Mouse (Mus musculus) intestine, postnatal 0 days (tissue): ENCODE results near the gene Fam129b. TPM values are rescaled to one million over a fixed set of nuclear protein-coding genes. Genes with fewer than 3 reads are reported as not detected.

Experiments
- ATAC-seq: fragments of 200-750 bp; cut with Nextera tagmentation; 2 replicates; pipeline ENCODE4 v1.8.0; 2017; ENCODE audit warnings: mild to moderate bottlenecking, moderate TSS enrichment, moderate library complexity
- H3K27ac ChIP-seq: fragments of 300-500 bp; sonication (generic); 2 replicates; pipeline ENCODE4 v1.5.1; 2014; ENCODE audit warnings: mild to moderate bottlenecking, low read depth, low read length, moderate library complexity
- H3K27me3 ChIP-seq: fragments of 300-500 bp; sonication (generic); replicated peaks from 2 replicates; pipeline ENCODE4 v1.6.1; 2014; ENCODE audit warnings: low read length, mixed read lengths; ENCODE audit not compliant: control insufficient read depth, insufficient read depth
- H3K36me3 ChIP-seq: fragments of 300-500 bp; sonication (generic); 2 replicates; pipeline ENCODE4 v1.6.1; 2014; ENCODE audit warnings: mild to moderate bottlenecking, moderate library complexity; ENCODE audit not compliant: control insufficient read depth, insufficient read depth
- H3K4me1 ChIP-seq: fragments of 300-500 bp; sonication (generic); replicated peaks from 2 replicates; pipeline ENCODE4 v1.6.1; 2014; ENCODE audit warnings: antibody characterized with exemption, low read length, mixed read lengths; ENCODE audit not compliant: control insufficient read depth, insufficient read depth
- H3K4me2 ChIP-seq: fragments of 300-500 bp; sonication (generic); replicated peaks from 2 replicates; pipeline ENCODE4 v1.6.1; 2014; ENCODE audit warnings: low read depth, mild to moderate bottlenecking, moderate library complexity
- H3K4me3 ChIP-seq: fragments of 300-500 bp; sonication (generic); 2 replicates; pipeline ENCODE4 v1.5.1; 2014; ENCODE audit warnings: low read depth, low read length
- H3K9ac ChIP-seq: fragments of 300-500 bp; sonication (generic); 2 replicates; pipeline ENCODE4 v1.6.1; 2014; ENCODE audit warnings: mild to moderate bottlenecking, low read depth, low read length
- H3K9me3 ChIP-seq: fragments of 300-500 bp; sonication (generic); 2 replicates; pipeline ENCODE4 v1.6.1; 2016; ENCODE audit warnings: mixed run types; ENCODE audit not compliant: control insufficient read depth
- CTCF ChIP-seq: sonication (generic); IDR thresholded peaks from 2 replicates; pipeline ENCODE4 v1.5.1; 2016; ENCODE audit warnings: low read depth, mild to moderate bottlenecking, control low read depth, antibody characterized with exemption, moderate library complexity
- WGBS: fragments of 180-500 bp; shearing (Covaris S2); extraction: QIAGEN DNeasy Blood & Tissue Kit; methylation state at CpG from one replicate; pipeline ENCODE4 v1.1.7; 2014; 5-methylcytosine and 5-hydroxymethylcytosine counted together
- polyA plus RNA-seq: library from polyadenylated mRNA; unstranded; fragments of >200 nt; fragmentation: Nextera tagmentation; extraction: Ambion mirVana; gene quantifications from 2 replicates; pipeline ENCODE4 v1.2.1, GENCODE M21; 2015

Fam129b gene
- polyA plus RNA-seq, 1 experiment from 2014 or later = 15.3 TPM

DNA sequence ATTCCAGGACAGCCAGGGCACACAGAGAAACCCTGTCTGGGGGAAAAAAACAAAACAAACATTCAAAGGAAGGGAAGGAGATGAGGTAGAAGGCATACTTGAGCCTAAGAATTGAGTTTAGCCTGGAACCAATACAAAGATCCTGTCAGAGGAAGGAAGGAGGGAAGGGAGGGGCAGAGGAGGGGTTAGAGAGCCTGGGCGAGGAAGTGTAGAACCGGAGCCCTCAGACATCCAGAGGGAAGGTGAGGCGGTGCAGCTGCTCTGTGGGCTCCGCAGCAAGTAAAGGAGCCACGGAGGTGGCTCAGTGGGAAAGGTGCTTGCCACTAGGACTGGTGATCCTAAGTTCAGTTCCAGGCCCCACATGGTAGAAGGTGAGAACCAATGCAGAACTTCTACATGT, 34.8 kb upstream of the Fam129b start:
- no peak for TF ChIP-seq CTCF
- WGBS = 46% methylated on average over 5 of the region's 5 CpGs
- Histone ChIP-seq H3K36me3 (no peaks in the 10 kb centered on the region), H3K9ac (no peak overlapping the region), H3K4me2 (no peak overlapping the region), H3K27me3 (no peaks in the 10 kb centered on the region), H3K4me3 (no peak overlapping the region), H3K27ac (no peak overlapping the region), H3K9me3 (no peaks in the 10 kb centered on the region), H3K4me1 (no peaks in the 10 kb centered on the region)
- no peak for ATAC-seq

DNA sequence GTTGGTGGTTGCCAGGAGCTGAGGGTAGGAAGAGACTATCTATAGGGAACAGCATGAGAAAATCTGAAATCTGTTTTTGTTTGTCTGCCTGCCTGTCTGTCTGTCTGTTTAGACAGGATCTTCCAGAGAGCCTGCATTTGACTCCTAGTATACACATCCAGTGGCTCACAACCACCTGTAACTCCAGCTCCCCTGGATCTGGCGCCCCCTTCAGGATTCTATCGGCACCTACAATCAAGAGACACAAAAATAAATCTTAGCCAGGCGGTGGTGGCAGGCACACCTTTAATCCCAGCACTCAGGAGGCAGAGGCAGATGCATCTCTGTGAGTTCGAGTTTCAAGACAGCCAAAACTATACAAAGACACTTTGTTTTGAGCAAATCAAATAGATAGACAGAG, 33.4 kb upstream of the Fam129b start:
- H3K36me3 ChIP-seq = no peaks in the 10 kb centered on the region
- H3K9ac ChIP-seq = no peak overlapping the region
- H3K4me2 ChIP-seq = no peak overlapping the region
- no peak for ATAC-seq
- H3K9me3 ChIP-seq = no peaks in the 10 kb centered on the region
- no peak overlapping the region for H3K4me3 ChIP-seq
- H3K27ac ChIP-seq = no peak overlapping the region
- peak; percentile 65 for TF ChIP-seq CTCF
- H3K4me1 ChIP-seq = peaks cover 4% of the 10 kb centered on the region; the same call in 1 of the 2 replicates
- H3K27me3 ChIP-seq = no peaks in the 10 kb centered on the region
- 42% methylated on average over 4 of the region's 4 CpGs for WGBS

DNA sequence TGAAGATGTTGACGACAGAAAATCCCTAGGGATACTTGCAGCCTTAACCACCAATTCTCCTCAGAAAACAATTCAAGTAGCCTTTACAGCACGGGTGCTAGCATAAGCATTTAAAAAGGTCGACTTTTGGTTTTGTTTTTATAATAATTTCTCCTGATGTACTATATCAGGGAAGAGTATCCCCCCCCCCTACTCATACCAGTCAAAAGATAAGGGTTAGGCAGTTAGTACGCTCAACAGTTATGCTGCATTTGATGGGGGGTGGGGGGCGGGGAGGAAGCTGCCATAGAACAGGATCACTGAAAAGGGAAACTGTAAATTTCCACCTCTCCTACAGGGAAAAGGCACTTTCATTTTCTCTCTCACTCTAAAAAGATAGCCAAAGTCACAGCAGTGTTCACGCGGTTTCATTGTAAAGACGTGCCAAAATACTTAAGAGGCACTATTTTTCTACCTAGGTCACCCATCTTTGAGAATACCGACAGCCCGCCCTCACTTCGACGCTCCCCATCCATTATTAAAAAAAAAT, 30.3 kb upstream of the Fam129b start:
- peak overlapping the region; percentile 71 for H3K4me3 ChIP-seq
- no peak for ATAC-seq
- H3K36me3 ChIP-seq = no peaks in the 10 kb centered on the region
- peak overlapping the region; percentile 73; the same call in 1 of the 2 replicates for H3K27ac ChIP-seq
- no peaks in the 10 kb centered on the region for H3K9me3 ChIP-seq
- H3K27me3 ChIP-seq = no peaks in the 10 kb centered on the region
- H3K4me2 ChIP-seq = peak overlapping the region; percentile 93
- WGBS = 8% methylated on average over 12 of the region's 12 CpGs
- no peak for TF ChIP-seq CTCF
- peak overlapping the region; percentile 64 for H3K9ac ChIP-seq
- H3K4me1 ChIP-seq = peaks cover 5% of the 10 kb centered on the region; the same call in 1 of the 2 replicates

DNA sequence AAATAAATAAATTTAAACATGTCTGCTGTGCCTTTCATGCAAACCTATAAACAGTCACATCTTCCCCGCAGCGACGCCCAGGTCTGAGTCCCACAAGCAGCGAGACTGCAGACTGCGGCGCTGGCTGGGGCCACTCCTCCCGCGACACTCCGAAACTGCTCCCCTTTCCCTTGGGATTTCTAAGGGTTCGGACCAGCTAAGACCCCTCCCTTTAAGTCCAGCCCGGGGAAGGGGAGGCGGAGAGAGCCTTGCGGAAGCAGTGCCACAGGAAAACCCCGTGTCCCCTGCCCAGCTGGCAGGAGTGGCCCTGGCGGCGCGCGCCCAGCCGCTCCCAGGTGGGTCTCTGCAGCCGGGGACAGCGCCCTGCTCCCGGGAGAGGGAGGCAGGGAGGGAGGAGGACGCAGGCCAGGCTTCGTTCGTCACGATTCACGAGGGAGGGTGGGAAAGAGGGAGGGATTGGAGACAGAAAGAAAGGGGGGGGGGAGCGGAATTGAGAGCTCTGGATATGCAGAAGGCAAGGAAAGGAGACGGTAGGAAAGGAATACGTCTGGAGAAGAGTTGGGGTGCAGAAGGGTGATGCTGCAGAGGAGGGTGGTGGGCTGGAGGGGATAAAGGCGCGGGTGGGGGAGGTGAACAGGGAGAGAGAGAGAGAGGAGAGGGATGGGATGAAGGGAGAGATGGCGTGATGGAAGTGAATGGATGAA, 29.7 kb upstream of the Fam129b start:
- WGBS = 1% methylated on average over 33 of the region's 33 CpGs
- H3K4me3 ChIP-seq = peak overlapping the region; percentile 71

DNA sequence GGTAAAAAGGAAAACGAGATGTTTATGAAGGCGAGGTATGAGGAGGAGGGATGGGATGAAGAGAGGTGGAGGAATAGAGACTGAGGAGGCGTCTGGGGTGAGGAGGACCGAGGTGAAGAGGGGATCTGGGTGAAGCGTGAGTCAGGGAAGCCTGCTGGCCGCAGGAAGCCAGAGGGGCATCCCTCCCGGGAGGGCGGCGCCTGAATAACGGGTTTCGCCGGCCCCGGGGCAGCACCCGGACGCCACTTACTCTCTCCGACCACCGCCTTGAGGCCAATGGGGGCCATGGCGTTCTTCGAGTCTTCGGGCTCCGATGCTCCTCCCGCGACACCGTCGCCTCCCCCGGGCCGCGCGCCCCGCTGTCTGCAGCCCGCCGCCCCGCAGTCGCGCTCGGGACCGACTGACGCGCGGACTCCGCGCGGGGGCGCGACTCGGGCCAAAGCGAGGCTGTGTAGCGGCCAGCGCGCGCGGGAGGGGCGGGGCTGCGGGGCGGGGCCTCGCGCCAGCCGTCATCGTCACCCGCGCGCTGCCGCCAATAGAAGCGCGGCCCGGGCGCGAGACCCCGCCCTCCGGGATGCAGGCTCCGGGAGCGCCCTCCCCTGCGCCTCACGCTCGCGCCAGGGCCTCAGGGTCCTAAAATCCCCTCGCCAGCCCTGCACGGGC, 29.0 kb upstream of the Fam129b start, which contains the start of gene Stxbp1:
Stxbp1 (minus strand) TSS at position 441 of the 663 bp plus-strand sequence.
- no peaks in the 10 kb centered on the region for H3K9me3 ChIP-seq
- WGBS = under 1% methylated on average over 73 of the region's 78 CpGs

More for the DNA sequence above, 29.7 kb upstream of the Fam129b start:
- H3K27ac ChIP-seq = peak overlapping the region; percentile 73
- peak overlapping the region; percentile 93 for H3K4me2 ChIP-seq
- no peaks in the 10 kb centered on the region for H3K27me3 ChIP-seq
- H3K9me3 ChIP-seq = no peaks in the 10 kb centered on the region
- no peaks in the 10 kb centered on the region for H3K36me3 ChIP-seq
- peak; percentile 38 for ATAC-seq
- H3K4me1 ChIP-seq = peaks cover 5% of the 10 kb centered on the region; the same call in 1 of the 2 replicates
- H3K9ac ChIP-seq = peak overlapping the region; percentile 64
- TF ChIP-seq CTCF = 0 out of 2 replicates have a peak, but pooled peaks have one; percentile 5

DNA sequence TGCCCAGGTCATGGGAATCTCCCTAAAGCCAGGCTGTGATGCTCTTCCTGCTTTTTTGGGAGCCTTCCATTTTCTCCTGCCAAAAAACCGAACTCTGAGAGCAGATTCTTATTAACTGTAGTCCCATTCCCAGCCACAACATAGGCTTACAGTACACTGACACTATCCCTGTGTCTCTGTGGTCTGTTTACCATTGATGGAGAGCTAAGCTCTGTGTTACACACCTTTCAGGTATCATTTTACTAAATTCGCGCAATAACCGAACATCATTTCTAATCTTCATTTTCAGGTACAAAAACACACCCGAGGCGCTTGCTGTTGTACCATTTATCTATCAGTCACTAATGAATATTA, 28.5 kb upstream of the Fam129b start:
- no peaks in the 10 kb centered on the region for H3K36me3 ChIP-seq
- WGBS = 48% methylated on average over 6 of the region's 6 CpGs
- TF ChIP-seq CTCF = no peak
- H3K4me3 ChIP-seq = peak overlapping the region; percentile 71
- H3K4me2 ChIP-seq = peak overlapping the region; percentile 93
- H3K9me3 ChIP-seq = no peaks in the 10 kb centered on the region
- H3K27me3 ChIP-seq = 0 out of 2 replicates have a peak, but pooled peaks cover 3% of the 10 kb centered on the region
- no peak overlapping the region for H3K9ac ChIP-seq
- H3K4me1 ChIP-seq = peaks cover 5% of the 10 kb centered on the region; the same call in 1 of the 2 replicates
- peak overlapping the region; percentile 21; the same call in 1 of the 2 replicates for H3K27ac ChIP-seq
- ATAC-seq = no peak

More for the DNA sequence above, 29.0 kb upstream of the Fam129b start, which contains the start of gene Stxbp1:
- peak within 1 kb of the TSS; percentile 71 for H3K4me3 ChIP-seq
- ATAC-seq = peak; percentile 88
- 0 out of 2 replicates have a peak, but pooled peaks cover 2% of the 10 kb centered on the region for H3K27me3 ChIP-seq
- H3K4me1 ChIP-seq = peaks cover 5% of the 10 kb centered on the region; the same call in 1 of the 2 replicates
- H3K36me3 ChIP-seq = no peaks in the 10 kb centered on the region
- H3K27ac ChIP-seq = peak within 1 kb of the TSS; percentile 73
- no peak for TF ChIP-seq CTCF
- H3K9ac ChIP-seq = peak within 1 kb of the TSS; percentile 64
- peak within 1 kb of the TSS; percentile 93 for H3K4me2 ChIP-seq
